Comparison of ENCODE assay signal across 8 mouse cellular contexts in the genomic region with DNA sequence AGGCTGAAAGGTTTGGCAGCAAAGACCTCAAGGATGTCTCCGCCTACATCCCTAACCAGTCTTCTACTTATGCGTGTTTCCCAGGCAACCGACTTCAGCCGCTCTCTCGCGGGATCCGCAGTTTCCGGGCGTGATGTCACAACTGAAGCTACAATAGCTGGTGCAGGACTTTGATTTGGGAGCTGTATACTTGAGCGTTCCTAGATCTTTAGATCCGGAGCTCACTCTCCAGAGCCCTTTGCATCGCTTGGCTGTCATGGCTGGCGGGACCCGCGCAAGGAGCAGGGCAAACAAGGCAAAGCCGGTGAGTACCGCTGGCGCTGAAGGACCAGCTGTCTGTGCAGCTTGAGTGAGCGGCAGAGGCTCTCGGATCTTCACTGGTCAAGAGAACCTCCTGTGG. TPM values are rescaled to one million over a fixed set of nuclear protein-coding genes. Genes with fewer than 3 reads are reported as not detected.
DNase-seq lines count a peak whose midpoint lies in the region; ATAC-seq and TF ChIP-seq lines count a peak whose summit lies in the region.

Gene Lrif1, plus strand, starts transcription at position 158 of the 400 bp plus-strand sequence.

- H3K36me3 ChIP-seq in erythroblast, embryonic 14.5 days (ENCODE audit: control insufficient read depth) = no peaks in the 10 kb centered on the region
- H3K36me3 ChIP-seq in heart, embryonic 12.5 days = no peaks in the 10 kb centered on the region
- no peaks in the 10 kb centered on the region for H3K36me3 ChIP-seq in kidney, embryonic 16.5 days (ENCODE audit: insufficient read depth, low read length)

- peak within 1 kb of the TSS; percentile 83 for H3K27ac ChIP-seq in bone marrow macrophage, adult 2 months (ENCODE audit: insufficient read depth, low read depth, low read length)
- H3K27ac ChIP-seq in heart, embryonic 12.5 days (ENCODE audit: poor library complexity, severe bottlenecking) = no peak within 1 kb of the TSS
- H3K27ac ChIP-seq in kidney, embryonic 16.5 days (ENCODE audit: low read length) = peak within 1 kb of the TSS; percentile 71

- H3K4me1 ChIP-seq in bone marrow macrophage, adult 2 months (ENCODE audit: control insufficient read depth, insufficient read depth, low read length) = no peaks in the 10 kb centered on the region
- no peaks in the 10 kb centered on the region for H3K4me1 ChIP-seq in erythroblast, embryonic 14.5 days (ENCODE audit: control insufficient read depth)
- H3K4me1 ChIP-seq in heart, embryonic 12.5 days (replicated peaks) = no peaks in the 10 kb centered on the region
- H3K4me1 ChIP-seq in kidney, embryonic 16.5 days (ENCODE audit: insufficient read depth, low read length) = no peaks in the 10 kb centered on the region

- no peaks in the 10 kb centered on the region; the same call in 1 of the 2 replicates for H3K9me3 ChIP-seq in erythroblast, embryonic 14.5 days (ENCODE audit: control insufficient read depth, low read length)
- H3K9me3 ChIP-seq in heart, embryonic 12.5 days (replicated peaks) = no peaks in the 10 kb centered on the region; the same call in 1 of the 2 replicates
- H3K9me3 ChIP-seq in kidney, embryonic 16.5 days (ENCODE audit: low read length) = no peaks in the 10 kb centered on the region

- WGBS in heart, embryonic 12.5 days = 1% methylated on average over 20 of the region's 20 CpGs
- WGBS in kidney, embryonic 16.5 days = under 1% methylated on average over 20 of the region's 20 CpGs

- peak within 1 kb of the TSS; percentile 78 for H3K9ac ChIP-seq in heart, embryonic 12.5 days
- peak within 1 kb of the TSS; percentile 76 for H3K9ac ChIP-seq in kidney, embryonic 16.5 days (replicated peaks; ENCODE audit: low read length)

- peak within 1 kb of the TSS; percentile 99 for H3K4me3 ChIP-seq in bone marrow macrophage, adult 2 months (ENCODE audit: insufficient read depth, low read length)
- H3K4me3 ChIP-seq in erythroblast, embryonic 14.5 days (replicated peaks) = peak within 1 kb of the TSS; percentile 17
- peak within 1 kb of the TSS; percentile 63 for H3K4me3 ChIP-seq in heart, embryonic 12.5 days
- peak within 1 kb of the TSS; percentile 68 for H3K4me3 ChIP-seq in kidney, embryonic 16.5 days (ENCODE audit: low read length)

- peak; percentile 89 for ATAC-seq in heart, embryonic 12.5 days (ENCODE audit: insufficient number of reproducible peaks, low FRiP score)
- peak; percentile 98 for ATAC-seq in kidney, embryonic 16.5 days (ENCODE audit: low FRiP score, low TSS enrichment)

- H3K4me2 ChIP-seq in heart, embryonic 12.5 days = peak within 1 kb of the TSS; percentile 69
- peak within 1 kb of the TSS; percentile 78 for H3K4me2 ChIP-seq in kidney, embryonic 16.5 days (replicated peaks; ENCODE audit: low read depth, low read length)

- DNase-seq in B cell, adult 2 months = peak; percentile 74
- DNase-seq in liver = peak; percentile 36
- DNase-seq in monocyte, adult 2 months (ENCODE audit: low read depth in 1 of 2, low spot score in 2 of 2) = peak; percentile 19 to 47
- DNase-seq in spleen, postnatal 36 days (ENCODE audit: low spot score in 2 of 2) = peak; percentile 56 to 65

- H3K27me3 ChIP-seq in erythroblast, embryonic 14.5 days (ENCODE audit: control insufficient read depth) = peaks cover 4% of the 10 kb centered on the region; the same call in 1 of the 2 replicates
- no peaks in the 10 kb centered on the region for H3K27me3 ChIP-seq in heart, embryonic 12.5 days (replicated peaks)
- H3K27me3 ChIP-seq in kidney, embryonic 16.5 days (ENCODE audit: insufficient read depth, low read length) = no peaks in the 10 kb centered on the region

- TF ChIP-seq CTCF in bone marrow macrophage, adult 2 months (IDR thresholded peaks at IDR 0.05; ENCODE audit: low read depth, low read length) = no peak; the same call in 1 of the 2 replicates

- 0 out of 2 replicates have a peak, but pooled peaks have one; percentile 41 for TF ChIP-seq POLR2A in bone marrow macrophage, adult 2 months (IDR thresholded peaks at IDR 0.05; ENCODE audit: borderline replicate concordance, low read depth, low read length)

RNA-seq across cellular contexts. Expression of gene Lrif1, which starts in this region (rescaled TPM):
- polyA plus RNA-seq in bone marrow macrophage, adult 2 months (2012; ENCODE audit: insufficient read depth, insufficient read length, missing spikeins) = 27.8 and 40.6 TPM in 2 replicates
- 0.01 TPM in 1 of 2 replicates, not detected in the other for polyA plus RNA-seq in erythroblast, embryonic 14.5 days (2012)
- 14.8 and 15.4 TPM in 2 replicates for polyA plus RNA-seq in heart, embryonic 12.5 days (2016; fragmentation: Nextera tagmentation; extraction: Ambion mirVana)
- polyA plus RNA-seq in kidney, embryonic 16.5 days (2015; fragmentation: Nextera tagmentation; extraction: Ambion mirVana) = 13.7 and 14.5 TPM in 2 replicates

Comparison
In these comparisons a context has a peak if more than half of its experiments do, and no peak if none do; other contexts are left out.
1. RNA of gene Lrif1 (polyA plus RNA-seq): 27.8 to 40.6 TPM in bone marrow macrophage, adult 2 months, 14.8 to 15.4 TPM in heart, embryonic 12.5 days and 13.7 to 14.5 TPM in kidney, embryonic 16.5 days; 0.01 TPM in erythroblast, embryonic 14.5 days; every median in the first group is over 10 times any median in the second.
2. H3K4me3 ChIP-seq: peak in every context shown above with its lines; median percentile 99 in bone marrow macrophage, adult 2 months; 68 in kidney, embryonic 16.5 days; 63 in heart, embryonic 12.5 days; 17 in erythroblast, embryonic 14.5 days.
3. Peak in every context shown above with its lines, with median percentiles within 50 percentile points of each other: DNase-seq.